Mouse (Mus musculus) neural tube, embryonic 15.5 days (tissue): ENCODE results near the gene Ube2l6. TPM values are rescaled to one million over a fixed set of nuclear protein-coding genes. Genes with fewer than 3 reads are reported as not detected.

Experiments
- ATAC-seq: fragments of 200-750 bp; cut with Nextera tagmentation; 2 replicates; pipeline ENCODE4 v1.8.0; 2017; ENCODE audit warnings: mild to moderate bottlenecking, moderate TSS enrichment, moderate library complexity; ENCODE audit not compliant: low FRiP score
- H3K27ac ChIP-seq: fragments of 300-500 bp; sonication (generic); replicated peaks from 2 replicates; pipeline ENCODE4 v1.5.1; 2015; ENCODE audit warnings: mild to moderate bottlenecking, inconsistent platforms
- H3K27me3 ChIP-seq: fragments of 300-500 bp; sonication (generic); replicated peaks from 2 replicates; pipeline ENCODE4 v1.6.1; 2015; ENCODE audit warnings: inconsistent platforms
- H3K36me3 ChIP-seq: fragments of 300-500 bp; sonication (generic); 2 replicates; pipeline ENCODE4 v1.6.1; 2015; ENCODE audit warnings: inconsistent platforms
- H3K4me1 ChIP-seq: fragments of 300-500 bp; sonication (generic); 2 replicates; pipeline ENCODE4 v1.6.1; 2015; ENCODE audit warnings: inconsistent platforms
- H3K4me2 ChIP-seq: fragments of 300-500 bp; sonication (generic); 2 replicates; pipeline ENCODE4 v1.6.1; 2015; ENCODE audit warnings: inconsistent platforms, mild to moderate bottlenecking, moderate library complexity
- H3K4me3 ChIP-seq: fragments of 300-500 bp; sonication (generic); replicated peaks from 2 replicates; pipeline ENCODE4 v1.5.1; 2015; ENCODE audit warnings: mild to moderate bottlenecking, inconsistent platforms
- H3K9ac ChIP-seq: fragments of 300-500 bp; sonication (generic); replicated peaks from 2 replicates; pipeline ENCODE4 v1.6.1; 2015; ENCODE audit warnings: mild to moderate bottlenecking, inconsistent platforms
- H3K9me3 ChIP-seq: fragments of 300-500 bp; sonication (generic); replicated peaks from 2 replicates; pipeline ENCODE4 v1.6.1; 2016; ENCODE audit warnings: inconsistent platforms
- WGBS: fragments of 180-500 bp; shearing (Covaris S2); methylation state at CpG from one replicate; pipeline ENCODE4 v1.1.7; 2015; ENCODE audit warnings: mixed read lengths; 5-methylcytosine and 5-hydroxymethylcytosine counted together
- polyA plus RNA-seq: library from polyadenylated mRNA; unstranded; fragments of >200 nt; fragmentation: Nextera tagmentation; extraction: Ambion mirVana; gene quantifications from 2 replicates; pipeline ENCODE4 v1.2.1, GENCODE M21; 2015

Ube2l6 gene
- polyA plus RNA-seq, 1 experiment from 2014 or later, result 20.1 TPM

- H3K4me2 ChIP-seq, result no peak overlapping the region
- H3K36me3 ChIP-seq, result no peaks in the 10 kb centered on the region
- 80% methylated on average over 5 of the region's 5 CpGs for WGBS
- H3K9ac ChIP-seq, result no peak overlapping the region
- no peak overlapping the region for H3K4me3 ChIP-seq
- no peak for ATAC-seq
- no peak overlapping the region for H3K27ac ChIP-seq
- no peaks in the 10 kb centered on the region for H3K9me3 ChIP-seq
- no peaks in the 10 kb centered on the region for H3K27me3 ChIP-seq
- peaks cover 10% of the 10 kb centered on the region for H3K4me1 ChIP-seq
Measured at GRCm38 (mm10) chr2:84773195-84773594, 25.4 kb upstream of the Ube2l6 start.

- H3K4me3 ChIP-seq, result peak overlapping the region; percentile 29
- no peaks in the 10 kb centered on the region for H3K27me3 ChIP-seq
- 3% methylated on average over 14 of the region's 15 CpGs for WGBS
- peak; percentile 77 for ATAC-seq
- H3K9ac ChIP-seq, result peak overlapping the region; percentile 38; the same call in 1 of the 2 replicates
- H3K4me1 ChIP-seq, result peaks cover 10% of the 10 kb centered on the region
- no peak overlapping the region for H3K27ac ChIP-seq
- peak overlapping the region; percentile 58 for H3K4me2 ChIP-seq
- H3K36me3 ChIP-seq, result no peaks in the 10 kb centered on the region
- H3K9me3 ChIP-seq, result no peaks in the 10 kb centered on the region
Measured at GRCm38 (mm10) chr2:84774751-84775150, 23.9 kb upstream of the Ube2l6 start.

GRCm38 (mm10) chr2:84775241-84775640, 23.4 kb upstream of the Ube2l6 start, which contains the start of gene Serping1:
Gene Serping1, minus strand, starts transcription at chr2:84775444.
- no peaks in the 10 kb centered on the region for H3K9me3 ChIP-seq
- H3K9ac ChIP-seq, result peak within 1 kb of the TSS; percentile 38; the same call in 1 of the 2 replicates
- H3K27me3 ChIP-seq, result no peaks in the 10 kb centered on the region
- ATAC-seq, result no peak
- H3K4me3 ChIP-seq, result peak within 1 kb of the TSS; percentile 29
- no peak within 1 kb of the TSS for H3K27ac ChIP-seq
- no peaks in the 10 kb centered on the region for H3K36me3 ChIP-seq
- peaks cover 10% of the 10 kb centered on the region for H3K4me1 ChIP-seq
- 49% methylated on average over 9 of the region's 9 CpGs for WGBS
- peak within 1 kb of the TSS; percentile 58 for H3K4me2 ChIP-seq

GRCm38 (mm10) chr2:84775665-84776064, 23.0 kb upstream of the Ube2l6 start:
- Histone ChIP-seq H3K4me1 (peaks cover 10% of the 10 kb centered on the region), H3K27me3 (no peaks in the 10 kb centered on the region), H3K9me3 (no peaks in the 10 kb centered on the region), H3K27ac (no peak overlapping the region), H3K4me2 (no peak overlapping the region), H3K36me3 (no peaks in the 10 kb centered on the region), H3K4me3 (no peak overlapping the region), H3K9ac (no peak overlapping the region)
- no peak for ATAC-seq
- WGBS, result 63% methylated on average over 6 of the region's 6 CpGs

- H3K4me3 ChIP-seq, result no peak overlapping the region
- H3K27me3 ChIP-seq, result no peaks in the 10 kb centered on the region
- peaks cover 10% of the 10 kb centered on the region for H3K4me1 ChIP-seq
- no peaks in the 10 kb centered on the region for H3K36me3 ChIP-seq
- 0 out of 2 replicates have a peak, but pooled peaks have one; percentile 54 for ATAC-seq
- no peaks in the 10 kb centered on the region for H3K9me3 ChIP-seq
- no peak overlapping the region for H3K9ac ChIP-seq
- 63% methylated on average over 3 of the region's 3 CpGs for WGBS
- no peak overlapping the region for H3K27ac ChIP-seq
- no peak overlapping the region for H3K4me2 ChIP-seq
Measured at GRCm38 (mm10) chr2:84777706-84778105, 20.9 kb upstream of the Ube2l6 start.

- no peak for ATAC-seq
- H3K4me3 ChIP-seq, result no peak overlapping the region
- H3K9me3 ChIP-seq, result no peaks in the 10 kb centered on the region
- no peak overlapping the region for H3K9ac ChIP-seq
- H3K27ac ChIP-seq, result no peak overlapping the region
- no peak overlapping the region for H3K4me2 ChIP-seq
- H3K36me3 ChIP-seq, result no peaks in the 10 kb centered on the region
- H3K27me3 ChIP-seq, result no peaks in the 10 kb centered on the region
- 66% methylated on average over 6 of the region's 6 CpGs for WGBS
- H3K4me1 ChIP-seq, result peaks cover 7% of the 10 kb centered on the region
Measured at GRCm38 (mm10) chr2:84779210-84779609, 19.4 kb upstream of the Ube2l6 start.

- WGBS, result 81% methylated on average over 1 of the region's 1 CpGs
- no peak overlapping the region for H3K4me3 ChIP-seq
- H3K4me1 ChIP-seq, result no peaks in the 10 kb centered on the region
- no peaks in the 10 kb centered on the region for H3K27me3 ChIP-seq
- ATAC-seq, result no peak
- H3K4me2 ChIP-seq, result no peak overlapping the region
- H3K27ac ChIP-seq, result no peak overlapping the region
- H3K9me3 ChIP-seq, result no peaks in the 10 kb centered on the region
- no peak overlapping the region for H3K9ac ChIP-seq
- H3K36me3 ChIP-seq, result no peaks in the 10 kb centered on the region
Measured at GRCm38 (mm10) chr2:84783315-84783714, 15.3 kb upstream of the Ube2l6 start.

GRCm38 (mm10) chr2:84783840-84784566, 14.6 kb upstream of the Ube2l6 start:
- Histone ChIP-seq H3K27ac (no peak overlapping the region), H3K9me3 (no peaks in the 10 kb centered on the region), H3K27me3 (no peaks in the 10 kb centered on the region), H3K9ac (no peak overlapping the region), H3K4me1 (no peaks in the 10 kb centered on the region), H3K4me3 (no peak overlapping the region), H3K36me3 (no peaks in the 10 kb centered on the region), H3K4me2 (no peak overlapping the region)
- WGBS, result 90% methylated on average over 3 of the region's 3 CpGs
- no peak for ATAC-seq

- no peaks in the 10 kb centered on the region for H3K36me3 ChIP-seq
- no peak overlapping the region for H3K9ac ChIP-seq
- no peak for ATAC-seq
- H3K27ac ChIP-seq, result no peak overlapping the region
- no peaks in the 10 kb centered on the region for H3K9me3 ChIP-seq
- WGBS, result 85% methylated on average over 3 of the region's 3 CpGs
- H3K4me2 ChIP-seq, result no peak overlapping the region
- H3K4me3 ChIP-seq, result no peak overlapping the region
- H3K4me1 ChIP-seq, result no peaks in the 10 kb centered on the region
- no peaks in the 10 kb centered on the region for H3K27me3 ChIP-seq
Measured at GRCm38 (mm10) chr2:84788316-84788715, 10.3 kb upstream of the Ube2l6 start.

GRCm38 (mm10) chr2:84790418-84790817, 8.2 kb upstream of the Ube2l6 start:
- no peak for ATAC-seq
- no peak overlapping the region for H3K27ac ChIP-seq
- 50% methylated on average over 9 of the region's 9 CpGs for WGBS

GRCm38 (mm10) chr2:84792516-84792915, 6.1 kb upstream of the Ube2l6 start:
- H3K27ac ChIP-seq, result no peak overlapping the region
- H3K9ac ChIP-seq, result no peak overlapping the region
- no peak for ATAC-seq
- H3K27me3 ChIP-seq, result no peaks in the 10 kb centered on the region
- no peaks in the 10 kb centered on the region for H3K9me3 ChIP-seq
- H3K4me3 ChIP-seq, result no peak overlapping the region
- no peaks in the 10 kb centered on the region for H3K36me3 ChIP-seq
- H3K4me1 ChIP-seq, result no peaks in the 10 kb centered on the region
- H3K4me2 ChIP-seq, result no peak overlapping the region
- WGBS, result 84% methylated on average over 3 of the region's 3 CpGs

More at GRCm38 (mm10) chr2:84790418-84790817, 8.2 kb upstream of the Ube2l6 start:
- Histone ChIP-seq H3K9ac (no peak overlapping the region), H3K4me2 (no peak overlapping the region), H3K9me3 (no peaks in the 10 kb centered on the region), H3K4me3 (no peak overlapping the region), H3K36me3 (no peaks in the 10 kb centered on the region), H3K4me1 (no peaks in the 10 kb centered on the region), H3K27me3 (no peaks in the 10 kb centered on the region)

- 88% methylated on average over 3 of the region's 3 CpGs for WGBS
- no peaks in the 10 kb centered on the region for H3K27me3 ChIP-seq
- H3K4me2 ChIP-seq, result no peak overlapping the region
- no peak overlapping the region for H3K9ac ChIP-seq
- H3K4me3 ChIP-seq, result no peak overlapping the region
- no peaks in the 10 kb centered on the region for H3K9me3 ChIP-seq
- no peak for ATAC-seq
- peaks cover 6% of the 10 kb centered on the region for H3K4me1 ChIP-seq
- H3K36me3 ChIP-seq, result no peaks in the 10 kb centered on the region
- H3K27ac ChIP-seq, result no peak overlapping the region
Measured at GRCm38 (mm10) chr2:84793154-84793553, 5.5 kb upstream of the Ube2l6 start.
